9 mouse cellular contexts compared by ENCODE assay signal in genomic region chr9:21237368-21238003, GRCm38 (mm10). TPM values are rescaled to one million over a fixed set of nuclear protein-coding genes. Genes with fewer than 3 reads are reported as not detected.
DNase-seq lines count a peak whose midpoint lies in the region; ATAC-seq and TF ChIP-seq lines count a peak whose summit lies in the region.
"Had no signal": no experiment of that assay in that cellular context is flagged by ENCODE, and none has a peak within 500 bp of the region (broad histone marks: within the 10 kb centered on the region; RNA-seq: fewer than 3 reads in every experiment).

No protein-coding gene starts in this region.

- H3K36me3 ChIP-seq in ES-E14 (ENCODE audit: control insufficient read depth, insufficient read depth, low read length, poor library complexity, severe bottlenecking), result peaks cover 14% of the 10 kb centered on the region; the same call in 1 of the 2 replicates
- H3K36me3 ChIP-seq in heart, embryonic 15.5 days, result peaks cover 35% of the 10 kb centered on the region
- peaks cover 44% of the 10 kb centered on the region for H3K36me3 ChIP-seq in limb, embryonic 14.5 days (ENCODE audit: control insufficient read depth, insufficient read depth, low read length)

- H3K4me3 ChIP-seq in ES-E14 (ENCODE audit: insufficient read depth in 1 of 2, low read depth in 1 of 2, low read length in 2 of 2, poor library complexity in 1 of 2, severe bottlenecking in 1 of 2), result peak overlapping the region; percentile 89 to 90
- H3K4me3 ChIP-seq in heart, embryonic 15.5 days, result peak overlapping the region; percentile 97
- H3K4me3 ChIP-seq in limb, embryonic 14.5 days (replicated peaks; ENCODE audit: low read length), result peak overlapping the region; percentile 90

- in situ Hi-C loops in ES-E14 (cut with MboI; ENCODE audit: low sequenced_read_pairs in 2 of 2, unreplicated experiment in 2 of 2), result no loop called here

- H3K4me1 ChIP-seq in ES-E14 (ENCODE audit: control insufficient read depth in 2 of 2, insufficient read depth in 2 of 2, low read length in 2 of 2, poor library complexity in 1 of 2), result peaks cover 7 to 16% of the 10 kb centered on the region in 2 experiments; a peak in 3 of 4 replicates
- peaks cover 22% of the 10 kb centered on the region for H3K4me1 ChIP-seq in heart, embryonic 15.5 days (replicated peaks)
- peaks cover 11% of the 10 kb centered on the region for H3K4me1 ChIP-seq in limb, embryonic 14.5 days (ENCODE audit: control insufficient read depth, insufficient read depth, low read length)

- H3K9me3 ChIP-seq in ES-E14 (ENCODE audit: control insufficient read depth, insufficient read depth, low read depth, low read length), result no peaks in the 10 kb centered on the region
- H3K9me3 ChIP-seq in heart, embryonic 15.5 days (replicated peaks), result no peaks in the 10 kb centered on the region
- no peaks in the 10 kb centered on the region for H3K9me3 ChIP-seq in limb, embryonic 14.5 days (ENCODE audit: control insufficient read depth, low read length)

- WGBS in heart, embryonic 15.5 days, result 12% methylated on average over 19 of the region's 19 CpGs
- WGBS in limb, embryonic 14.5 days, result 14% methylated on average over 19 of the region's 19 CpGs

- ATAC-seq in frontal cortex, adult (ENCODE audit: low TSS enrichment), result peak; percentile 58; the same call in 1 of the 2 replicates
- ATAC-seq in common myeloid progenitor, adult 5-6 weeks (replicated peaks; ENCODE audit: low read depth, poor library complexity, severe bottlenecking), result peak; percentile 64
- ATAC-seq in heart, embryonic 15.5 days (replicated peaks; ENCODE audit: insufficient number of reproducible peaks, insufficient read depth, low FRiP score, low read depth), result peak; percentile 14; the same call in 1 of the 2 replicates
- peak; percentile 31 for ATAC-seq in limb, embryonic 14.5 days (ENCODE audit: low FRiP score, low read depth)

- peak overlapping the region; percentile 83 for H3K4me2 ChIP-seq in heart, embryonic 15.5 days
- H3K4me2 ChIP-seq in limb, embryonic 14.5 days (replicated peaks; ENCODE audit: low read depth, low read length, severe bottlenecking), result peak overlapping the region; percentile 57

- no peak for TF ChIP-seq POLR2A in limb, embryonic 14.5 days (IDR thresholded peaks at IDR 0.05; ENCODE audit: borderline replicate concordance, extremely low read depth, insufficient read depth, insufficient read length)

- no peak overlapping the region for H3K27ac ChIP-seq in ES-E14 (ENCODE audit: insufficient read depth, low read depth, low read length, poor library complexity, severe bottlenecking)
- H3K27ac ChIP-seq in heart, embryonic 15.5 days, result peak overlapping the region; percentile 98
- peak overlapping the region; percentile 95 for H3K27ac ChIP-seq in limb, embryonic 14.5 days (replicated peaks; ENCODE audit: low read depth, low read length)

- peaks cover 3% of the 10 kb centered on the region; the same call in 1 of the 2 replicates for H3K27me3 ChIP-seq in heart, embryonic 15.5 days
- H3K27me3 ChIP-seq in limb, embryonic 14.5 days (ENCODE audit: control insufficient read depth, insufficient read depth, low read length), result 0 out of 2 replicates have a peak, but pooled peaks cover 4% of the 10 kb centered on the region
- H3K27me3 ChIP-seq: Patski had no signal

- peak overlapping the region; percentile 91; the same call in 1 of the 2 replicates for H3K9ac ChIP-seq in ES-E14 (ENCODE audit: insufficient read depth, low read depth, low read length, poor library complexity, severe bottlenecking)
- peak overlapping the region; percentile 100 for H3K9ac ChIP-seq in heart, embryonic 15.5 days
- H3K9ac ChIP-seq in limb, embryonic 14.5 days (ENCODE audit: low read depth, low read length, severe bottlenecking), result peak overlapping the region; percentile 97

- DNase-seq in frontal cortex, postnatal 25 days (ENCODE audit: low spot score in 2 of 2), result no peak
- DNase-seq in ES-E14 (ENCODE audit: low read depth, low spot score), result no peak
- no peak for DNase-seq in limb, embryonic 14.5 days (ENCODE audit: low spot score)
- DNase-seq in naive thymus-derived CD4-positive, alpha-beta T cell, adult 2 months (ENCODE audit: low read depth), result peak; percentile 59
- peak; percentile 54 to 62 for DNase-seq in thymus, postnatal 36 days

TF ChIP-seq in ES-E14, 5 proteins besides CTCF, POLR2A, EP300 and RAD21:
- no peak for TF ChIP-seq CHD2 (IDR thresholded peaks at IDR 0.05; ENCODE audit: low read depth, low read length)
- TF ChIP-seq HCFC1 (IDR thresholded peaks at IDR 0.05; ENCODE audit: borderline replicate concordance, insufficient read depth, low read length), result no peak
- no peak for TF ChIP-seq ZC3H11A (IDR thresholded peaks at IDR 0.05; ENCODE audit: borderline replicate concordance, low read depth, low read length)
- TF ChIP-seq MAFK (IDR thresholded peaks at IDR 0.05; ENCODE audit: insufficient read depth, low read depth, low read length), result no peak
- no peak for TF ChIP-seq ZNF384 (IDR thresholded peaks at IDR 0.05; ENCODE audit: low read depth, low read length)

RNA-seq across cellular contexts. Expression of gene Keap1, which starts 1.7 kb away (rescaled TPM):
- 23.3 and 27.4 TPM in 2 replicates for total RNA-seq in ES-E14 (2012; rRNA removed)
- total RNA-seq in common myeloid progenitor, adult 5-6 weeks (2017), result 35.4 and 38.3 TPM in 2 replicates
- polyA plus RNA-seq in heart, embryonic 15.5 days (2015; fragmentation: Nextera tagmentation; extraction: Ambion mirVana), result 43.4 and 56.9 TPM in 2 replicates
- polyA plus RNA-seq in limb, embryonic 14.5 days (2012; rRNA removed), result 52.8 and 73.8 TPM in 2 replicates
- polyA plus RNA-seq in limb, embryonic 14.5 days (2014; fragmentation: Nextera tagmentation; extraction: Ambion mirVana), result 50.4 and 52.3 TPM in 2 replicates

RNA-seq across cellular contexts. Expression of gene S1pr5, which starts 10.8 kb away (rescaled TPM):
- 0.27 and 0.53 TPM in 2 replicates for total RNA-seq in ES-E14 (2012; rRNA removed)
- 0.09 TPM in 1 of 2 replicates, not detected in the other for total RNA-seq in common myeloid progenitor, adult 5-6 weeks (2017)
- polyA plus RNA-seq in heart, embryonic 15.5 days (2015; fragmentation: Nextera tagmentation; extraction: Ambion mirVana), result 0.05 and 0.11 TPM in 2 replicates
- 1.6 TPM in 2 replicates for polyA plus RNA-seq in limb, embryonic 14.5 days (2012; rRNA removed)
- polyA plus RNA-seq in limb, embryonic 14.5 days (2014; fragmentation: Nextera tagmentation; extraction: Ambion mirVana), result 1.1 and 2.5 TPM in 2 replicates
- polyA plus RNA-seq: Patski had no signal

RNA-seq across cellular contexts. Expression of gene Atg4d, which starts 27.6 kb away (rescaled TPM):
- 23.8 and 32.7 TPM in 2 replicates for total RNA-seq in ES-E14 (2012; rRNA removed)
- 6.1 and 14.8 TPM in 2 replicates for total RNA-seq in common myeloid progenitor, adult 5-6 weeks (2017)
- polyA plus RNA-seq in heart, embryonic 15.5 days (2015; fragmentation: Nextera tagmentation; extraction: Ambion mirVana), result 48.5 and 50.9 TPM in 2 replicates
- polyA plus RNA-seq in limb, embryonic 14.5 days (2012; rRNA removed), result 26.9 and 29.0 TPM in 2 replicates
- 31.6 and 35.8 TPM in 2 replicates for polyA plus RNA-seq in limb, embryonic 14.5 days (2014; fragmentation: Nextera tagmentation; extraction: Ambion mirVana)

RNA-seq across cellular contexts. Expression of gene Kri1, which starts 50.3 kb away (rescaled TPM):
- 81.6 and 108 TPM in 2 replicates for total RNA-seq in ES-E14 (2012; rRNA removed)
- total RNA-seq in common myeloid progenitor, adult 5-6 weeks (2017), result 55.2 and 64.0 TPM in 2 replicates
- polyA plus RNA-seq in heart, embryonic 15.5 days (2015; fragmentation: Nextera tagmentation; extraction: Ambion mirVana), result 10.4 and 12.5 TPM in 2 replicates
- polyA plus RNA-seq in limb, embryonic 14.5 days (2012; rRNA removed), result 30.0 and 43.2 TPM in 2 replicates
- 13.7 and 14.5 TPM in 2 replicates for polyA plus RNA-seq in limb, embryonic 14.5 days (2014; fragmentation: Nextera tagmentation; extraction: Ambion mirVana)

RNA-seq across cellular contexts. Expression of gene Cdkn2d, which starts 53.7 kb away (rescaled TPM):
- total RNA-seq in ES-E14 (2012; rRNA removed), result 9.6 and 12.7 TPM in 2 replicates
- total RNA-seq in common myeloid progenitor, adult 5-6 weeks (2017), result 8.4 and 25.3 TPM in 2 replicates
- polyA plus RNA-seq in heart, embryonic 15.5 days (2015; fragmentation: Nextera tagmentation; extraction: Ambion mirVana), result 88.6 and 96.4 TPM in 2 replicates
- polyA plus RNA-seq in limb, embryonic 14.5 days (2012; rRNA removed), result 43.2 and 48.1 TPM in 2 replicates
- polyA plus RNA-seq in limb, embryonic 14.5 days (2014; fragmentation: Nextera tagmentation; extraction: Ambion mirVana), result 51.1 and 56.0 TPM in 2 replicates

Comparison
In these comparisons a context has a peak if more than half of its experiments do, and no peak if none do; other contexts are left out.
1. ATAC-seq: peak in every context shown above with its lines; median percentile 64 in common myeloid progenitor, adult 5-6 weeks; 58 in frontal cortex, adult; 31 in limb, embryonic 14.5 days; 14 in heart, embryonic 15.5 days.
2. DNase-seq: peak in naive thymus-derived CD4-positive, alpha-beta T cell, adult 2 months (single experiment) and thymus, postnatal 36 days (2 of 2); none in frontal cortex, postnatal 25 days (0 of 2), ES-E14 (single experiment) and limb, embryonic 14.5 days (single experiment).
3. Peak in every context shown above with its lines, with median percentiles within 50 percentile points of each other: H3K4me3 ChIP-seq and H3K9ac ChIP-seq.